Mouse (Mus musculus) small intestine, adult 2 months (tissue): ENCODE data around the gene Atl2. TPM values are rescaled to one million over a fixed set of nuclear protein-coding genes. Genes with fewer than 3 reads are reported as not detected.

Source experiments
- H3K27ac ChIP-seq: fragments of 200-500 bp; 2 replicates; pipeline ENCODE4 v1.5.1; 2012; ENCODE audit warnings: low read depth, low read length, control low read depth, inconsistent platforms; ENCODE audit not compliant: insufficient read depth
- H3K27me3 ChIP-seq: fragments of 200-500 bp; 2 replicates; pipeline ENCODE4 v1.6.1; 2012; ENCODE audit warnings: mild to moderate bottlenecking, moderate library complexity, low read length, inconsistent platforms; ENCODE audit not compliant: control insufficient read depth, insufficient read depth
- H3K36me3 ChIP-seq: fragments of 200-500 bp; 2 replicates; pipeline ENCODE4 v1.6.1; 2012; ENCODE audit warnings: mild to moderate bottlenecking, low read length, control low read depth, inconsistent platforms; ENCODE audit not compliant: control insufficient read depth, insufficient read depth
- H3K4me1 ChIP-seq: fragments of 200-500 bp; 2 replicates; pipeline ENCODE4 v1.6.1; 2012; ENCODE audit warnings: low read length, inconsistent platforms, mixed read lengths; ENCODE audit not compliant: control insufficient read depth, insufficient read depth, insufficient read length
- H3K4me3 ChIP-seq: fragments of 200-500 bp; 2 replicates; pipeline ENCODE4 v1.5.1; 2012; ENCODE audit warnings: low read depth, mild to moderate bottlenecking, control low read depth, inconsistent platforms, low read length, moderate library complexity
- CTCF ChIP-seq: fragments of 200-500 bp; IDR thresholded peaks from 2 replicates; pipeline ENCODE4 v1.5.1; 2012; ENCODE audit warnings: low read depth, mild to moderate bottlenecking, control low read depth, inconsistent platforms, low read length, moderate library complexity, mixed read lengths; ENCODE audit not compliant: insufficient replicate concordance, insufficient read length; ENCODE audit errors: extremely low read depth
- POLR2A ChIP-seq: fragments of 200-500 bp; IDR thresholded peaks from 2 replicates; pipeline ENCODE4 v1.6.1; 2012; ENCODE audit warnings: low read depth, mild to moderate bottlenecking, control low read depth, inconsistent platforms, low read length, moderate library complexity
- WGBS: fragments of 180-500 bp; shearing (Covaris S2); methylation state at CpG from one replicate; pipeline ENCODE4 v1.1.7; 2018; 5-methylcytosine and 5-hydroxymethylcytosine counted together
- polyA plus RNA-seq: library from polyadenylated mRNA; depleted of rRNA; stranded (reverse); fragments of >200 nt; gene quantifications from 2 replicates; pipeline ENCODE4 v1.2.3, GENCODE M21; 2012; rRNA removed

Atl2 gene
- polyA plus RNA-seq, 1 experiment = 12.8 TPM

DNA sequence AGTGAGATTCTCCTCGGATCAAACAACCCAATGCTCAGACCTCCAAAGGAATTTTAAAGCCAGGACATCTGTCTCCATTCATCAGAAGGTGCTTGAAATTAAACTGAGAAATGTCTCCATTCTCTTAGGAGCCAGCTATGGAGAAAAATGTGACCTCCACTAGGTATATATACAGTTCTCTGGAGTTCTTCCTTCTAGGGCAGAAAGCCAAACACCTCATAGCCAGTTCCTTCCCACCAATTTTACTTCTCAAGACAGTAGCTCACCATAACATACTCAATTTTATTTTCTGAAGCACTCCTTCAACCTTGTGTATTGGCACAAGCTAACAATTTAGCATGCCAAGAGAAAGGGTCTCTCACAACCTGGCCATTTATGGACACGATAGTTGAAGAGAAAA, 91.2 kb downstream of the Atl2 start:
- no peaks in the 10 kb centered on the region for H3K4me1 ChIP-seq
- WGBS = 54% methylated on average over 2 of the region's 2 CpGs
- H3K36me3 ChIP-seq = no peaks in the 10 kb centered on the region
- no peak overlapping the region for H3K27ac ChIP-seq
- H3K4me3 ChIP-seq = no peak overlapping the region
- no peak for TF ChIP-seq POLR2A
- TF ChIP-seq CTCF = no peak
- H3K27me3 ChIP-seq = no peaks in the 10 kb centered on the region

DNA sequence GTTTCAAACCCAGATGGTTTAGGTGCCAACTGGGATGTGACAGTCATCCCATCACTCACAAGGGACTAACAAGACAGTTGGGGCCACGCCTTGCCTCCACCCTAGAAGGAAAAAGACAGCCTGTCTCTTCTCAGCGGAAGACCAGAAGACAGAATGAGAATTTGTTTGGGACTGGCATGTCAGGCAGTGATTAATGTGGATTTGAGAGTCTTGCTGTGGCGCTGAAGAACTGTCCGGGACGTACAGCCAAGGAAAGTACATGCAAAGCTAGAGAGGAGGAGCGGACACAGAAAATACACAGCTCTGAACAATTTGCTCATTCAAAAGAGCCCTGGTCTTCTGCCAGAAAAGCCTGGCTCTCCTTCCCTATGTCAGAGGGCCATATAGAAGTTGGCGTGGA, 93.9 kb downstream of the Atl2 start:
- H3K27ac ChIP-seq = no peak overlapping the region

DNA sequence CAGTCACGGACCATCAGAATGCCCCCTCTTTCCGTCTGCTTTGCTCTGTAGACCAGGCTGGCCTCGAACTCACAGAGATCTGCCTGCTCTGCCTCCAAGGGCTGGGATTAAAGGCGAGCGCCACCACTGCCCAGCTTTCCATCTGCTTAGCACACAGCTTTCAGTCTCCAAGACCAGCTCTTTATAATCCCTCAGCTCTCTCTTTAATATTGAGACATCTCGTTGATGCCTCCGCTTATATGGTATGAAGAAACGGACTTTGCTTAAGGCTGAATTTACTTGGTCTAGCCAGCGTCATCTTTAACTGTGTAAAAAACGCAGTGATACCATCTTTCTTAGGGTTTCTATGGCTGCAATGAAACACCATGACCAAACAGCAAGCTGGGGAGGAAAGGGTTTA, 97.1 kb downstream of the Atl2 start:
- no peak overlapping the region for H3K27ac ChIP-seq
- H3K4me1 ChIP-seq = no peaks in the 10 kb centered on the region
- no peak overlapping the region for H3K4me3 ChIP-seq
- no peak for TF ChIP-seq POLR2A
- no peak for TF ChIP-seq CTCF
- 93% methylated on average over 10 of the region's 10 CpGs for WGBS
- H3K27me3 ChIP-seq = no peaks in the 10 kb centered on the region
- no peaks in the 10 kb centered on the region for H3K36me3 ChIP-seq

More for the DNA sequence above, 93.9 kb downstream of the Atl2 start:
- 71% methylated on average over 7 of the region's 7 CpGs for WGBS
- Histone ChIP-seq H3K4me1 (no peaks in the 10 kb centered on the region), H3K4me3 (no peak overlapping the region), H3K27me3 (no peaks in the 10 kb centered on the region), H3K36me3 (no peaks in the 10 kb centered on the region)
- TF ChIP-seq CTCF (no peak), POLR2A (no peak)

Other genes starting within 250 kb of the Atl2 start
- gene Cyp1b1, start 181.1 kb downstream of the Atl2 start, polyA plus RNA-seq = 2.4 and 5.4 TPM in 2 replicates
- 4.9 and 10.7 TPM in 2 replicates for gene Hnrnpll, start 166.2 kb upstream of the Atl2 start, polyA plus RNA-seq
- 24.1 and 67.4 TPM in 2 replicates for gene Galm, start 231.3 kb upstream of the Atl2 start, polyA plus RNA-seq